Mouse (Mus musculus) erythroblast, embryonic 14.5 days (primary cell): Measurements from ENCODE around the gene Car10.

Experiments used
- GATA1 ChIP-seq: IDR thresholded peaks from 2 replicates; pipeline ENCODE4 v1.6.1; 2012; ENCODE audit warnings: low read length, inconsistent platforms, mixed read lengths
- TAL1 ChIP-seq: IDR thresholded peaks from 3 replicates; pipeline ENCODE4 v1.6.1; 2012; ENCODE audit warnings: low read length, inconsistent platforms, mixed read lengths

GRCm38 (mm10) chr11:93440466-93440865, 342.6 kb downstream of the Car10 start:
- TF ChIP-seq TAL1 (no peak), GATA1 (no peak)
